ENCODE assay signal across 9 mouse cellular contexts in the genomic region with DNA sequence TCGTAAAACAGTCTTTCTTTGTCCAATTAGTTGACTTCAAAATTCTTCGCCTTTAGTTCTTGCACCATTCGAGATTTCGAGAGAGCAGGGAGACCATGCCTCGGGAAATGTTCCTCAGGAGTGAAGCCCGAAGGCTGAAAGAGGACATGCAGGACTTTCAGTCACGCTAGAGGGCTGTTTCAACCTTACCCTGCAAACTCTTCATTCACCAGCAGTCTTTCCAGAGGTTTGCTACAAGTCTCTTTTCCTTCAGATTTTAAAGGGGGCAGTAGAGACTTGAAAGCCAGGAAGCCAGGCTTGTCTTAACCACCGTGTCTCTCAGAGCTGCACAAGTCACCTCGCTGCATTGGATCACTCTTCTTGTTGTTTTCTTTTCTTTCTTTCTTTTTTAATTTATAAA. TPM values are rescaled to one million over a fixed set of nuclear protein-coding genes. Genes with fewer than 3 reads are reported as not detected.
DNase-seq lines count a peak whose midpoint lies in the region; ATAC-seq and TF ChIP-seq lines count a peak whose summit lies in the region.
"Had no signal": no experiment of that assay in that cellular context is flagged by ENCODE, and none has a peak within 500 bp of the region (broad histone marks: within the 10 kb centered on the region; RNA-seq: fewer than 3 reads in every experiment).

No protein-coding gene starts in this region.

- 2% methylated on average over 9 of the region's 9 CpGs for WGBS in kidney, embryonic 16.5 days
- WGBS in kidney, adult 2 months = 3% methylated on average over 9 of the region's 9 CpGs
- WGBS in embryonic facial prominence, embryonic 10.5 days = 5% methylated on average over 9 of the region's 9 CpGs
- WGBS in intestine, embryonic 15.5 days = 4% methylated on average over 9 of the region's 9 CpGs
- 3% methylated on average over 9 of the region's 9 CpGs for WGBS in neural tube, embryonic 14.5 days

- ATAC-seq in kidney, embryonic 16.5 days (ENCODE audit: low FRiP score, low TSS enrichment) = peak; percentile 84
- ATAC-seq in intestine, embryonic 15.5 days = peak; percentile 58
- peak; percentile 64; the same call in 1 of the 2 replicates for ATAC-seq in neural tube, embryonic 14.5 days (ENCODE audit: low read depth)
- no peak for ATAC-seq in monocyte, adult 5-6 weeks (replicated peaks; ENCODE audit: insufficient number of reproducible peaks, low FRiP score, low TSS enrichment, poor library complexity, severe bottlenecking)

- no peak for TF ChIP-seq CTCF in kidney, adult 2 months (conservative IDR thresholded peaks at IDR 0.05; ENCODE audit: insufficient read depth, insufficient read length, low read depth, low read length)

- no peaks in the 10 kb centered on the region for H3K9me3 ChIP-seq in kidney, embryonic 16.5 days (ENCODE audit: low read length)
- H3K9me3 ChIP-seq in embryonic facial prominence, embryonic 10.5 days = no peaks in the 10 kb centered on the region
- H3K9me3 ChIP-seq in intestine, embryonic 15.5 days = no peaks in the 10 kb centered on the region
- no peaks in the 10 kb centered on the region for H3K9me3 ChIP-seq in neural tube, embryonic 14.5 days (ENCODE audit: control insufficient read depth, low read length)

- H3K27me3 ChIP-seq in kidney, embryonic 16.5 days (ENCODE audit: insufficient read depth, low read length) = peaks cover 7% of the 10 kb centered on the region; the same call in 1 of the 2 replicates
- no peaks in the 10 kb centered on the region for H3K27me3 ChIP-seq in kidney, adult 2 months (replicated peaks; ENCODE audit: control insufficient read depth, insufficient read depth, low read length)
- peaks cover 41% of the 10 kb centered on the region for H3K27me3 ChIP-seq in embryonic facial prominence, embryonic 10.5 days (replicated peaks; ENCODE audit: low read depth, poor library complexity, severe bottlenecking)
- H3K27me3 ChIP-seq in intestine, embryonic 15.5 days (replicated peaks) = no peaks in the 10 kb centered on the region
- H3K27me3 ChIP-seq in neural tube, embryonic 14.5 days (ENCODE audit: control insufficient read depth, insufficient read depth, low read length) = no peaks in the 10 kb centered on the region; the same call in 1 of the 2 replicates

- no peak for DNase-seq in kidney, adult 2 months
- DNase-seq in embryonic facial prominence, embryonic 10.5 days (ENCODE audit: low spot score) = no peak
- DNase-seq in cerebellum, adult 8-10 months = no peak
- DNase-seq in right cerebral cortex, postnatal 25 days = no peak

- TF ChIP-seq POLR2A in kidney, adult 2 months (IDR thresholded peaks at IDR 0.05; ENCODE audit: low read depth, low read length) = no peak

- H3K9ac ChIP-seq in kidney, embryonic 16.5 days (replicated peaks; ENCODE audit: low read length) = peak overlapping the region; percentile 68; the same call in 1 of the 2 replicates
- H3K9ac ChIP-seq in intestine, embryonic 15.5 days = peak overlapping the region; percentile 49
- H3K9ac ChIP-seq in neural tube, embryonic 14.5 days (replicated peaks; ENCODE audit: low read depth, low read length) = no peak overlapping the region

- H3K36me3 ChIP-seq in kidney, embryonic 16.5 days (ENCODE audit: insufficient read depth, low read length) = no peaks in the 10 kb centered on the region
- no peaks in the 10 kb centered on the region for H3K36me3 ChIP-seq in kidney, adult 2 months (ENCODE audit: control insufficient read depth, insufficient read depth, low read length)
- no peaks in the 10 kb centered on the region for H3K36me3 ChIP-seq in embryonic facial prominence, embryonic 10.5 days (replicated peaks)
- no peaks in the 10 kb centered on the region for H3K36me3 ChIP-seq in intestine, embryonic 15.5 days
- H3K36me3 ChIP-seq in neural tube, embryonic 14.5 days (ENCODE audit: control insufficient read depth, insufficient read depth, low read length) = no peaks in the 10 kb centered on the region
- H3K36me3 ChIP-seq: G1E had no signal

- H3K4me2 ChIP-seq in kidney, embryonic 16.5 days (replicated peaks; ENCODE audit: low read depth, low read length) = peak overlapping the region; percentile 95
- H3K4me2 ChIP-seq in intestine, embryonic 15.5 days (replicated peaks) = peak overlapping the region; percentile 97
- H3K4me2 ChIP-seq in neural tube, embryonic 14.5 days (ENCODE audit: low read depth, low read length) = peak overlapping the region; percentile 86

- peaks cover 3% of the 10 kb centered on the region; the same call in 1 of the 2 replicates for H3K4me1 ChIP-seq in kidney, embryonic 16.5 days (ENCODE audit: insufficient read depth, low read length)
- no peaks in the 10 kb centered on the region for H3K4me1 ChIP-seq in kidney, adult 2 months (ENCODE audit: control insufficient read depth, insufficient read depth, low read length)
- peaks cover 13% of the 10 kb centered on the region for H3K4me1 ChIP-seq in embryonic facial prominence, embryonic 10.5 days
- no peaks in the 10 kb centered on the region for H3K4me1 ChIP-seq in intestine, embryonic 15.5 days (replicated peaks)
- 0 out of 2 replicates have a peak, but pooled peaks cover 3% of the 10 kb centered on the region for H3K4me1 ChIP-seq in neural tube, embryonic 14.5 days (ENCODE audit: control insufficient read depth, insufficient read depth, low read length)

- no peak overlapping the region for H3K27ac ChIP-seq in kidney, embryonic 16.5 days (ENCODE audit: low read length)
- H3K27ac ChIP-seq in kidney, adult 2 months (ENCODE audit: insufficient read depth, low read depth, low read length) = no peak overlapping the region
- H3K27ac ChIP-seq in embryonic facial prominence, embryonic 10.5 days (replicated peaks) = no peak overlapping the region
- H3K27ac ChIP-seq in intestine, embryonic 15.5 days = no peak overlapping the region
- H3K27ac ChIP-seq in neural tube, embryonic 14.5 days (ENCODE audit: low read depth, low read length) = no peak overlapping the region

- H3K4me3 ChIP-seq in kidney, embryonic 16.5 days (ENCODE audit: low read length) = peak overlapping the region; percentile 47
- no peak overlapping the region for H3K4me3 ChIP-seq in kidney, adult 2 months (ENCODE audit: insufficient read depth, low read depth, low read length)
- peak overlapping the region; percentile 64 for H3K4me3 ChIP-seq in embryonic facial prominence, embryonic 10.5 days
- H3K4me3 ChIP-seq in intestine, embryonic 15.5 days (replicated peaks) = peak overlapping the region; percentile 47
- peak overlapping the region; percentile 37 for H3K4me3 ChIP-seq in neural tube, embryonic 14.5 days (ENCODE audit: low read depth, low read length)

RNA-seq across cellular contexts. Expression of a gene that starts 0.9 kb away (rescaled TPM):
- polyA plus RNA-seq in kidney, embryonic 16.5 days (2015; fragmentation: Nextera tagmentation; extraction: Ambion mirVana) = 0.69 and 0.72 TPM in 2 replicates
- 0.19 TPM in 2 replicates for polyA plus RNA-seq in kidney, adult 2 months (2012; rRNA removed)
- polyA plus RNA-seq in embryonic facial prominence, embryonic 10.5 days (2016; fragmentation: Nextera tagmentation; extraction: Ambion mirVana) = 0.07 and 0.26 TPM in 2 replicates
- polyA plus RNA-seq in intestine, embryonic 15.5 days (2015; fragmentation: Nextera tagmentation; extraction: Ambion mirVana) = 1.2 TPM in 2 replicates
- 1.8 and 2.0 TPM in 2 replicates for polyA plus RNA-seq in neural tube, embryonic 14.5 days (2014; fragmentation: Nextera tagmentation; extraction: Ambion mirVana)
- total RNA-seq in monocyte, adult 5-6 weeks (2017) = not detected in 3 replicates
- polyA plus RNA-seq: G1E had no signal
